Mouse (Mus musculus): ENCODE results near the gene Arhgef19.

- TF ChIP-seq GATA1 (IDR thresholded peaks at IDR 0.05; ENCODE audit: low read depth, low read length): no peak
- no peak for TF ChIP-seq ZKSCAN1 (IDR thresholded peaks at IDR 0.05; ENCODE audit: low read depth, low read length)
- TF ChIP-seq CTCF (IDR thresholded peaks at IDR 0.05 in 2 of 3, conservative IDR thresholded peaks at IDR 0.05 in 1 of 3; ENCODE audit: control insufficient read depth in 1 of 3, insufficient read depth in 1 of 3, low read depth in 2 of 3, low read length in 3 of 3, poor library complexity in 1 of 3, severe bottlenecking in 1 of 3): no peak
- no peak for TF ChIP-seq SIN3A (IDR thresholded peaks at IDR 0.05; ENCODE audit: low read length)
- TF ChIP-seq USF2 (IDR thresholded peaks at IDR 0.05; ENCODE audit: borderline replicate concordance in 1 of 2, insufficient read depth in 1 of 2, low read depth in 1 of 2, low read length in 2 of 2): no peak
- no peak for TF ChIP-seq NRF1 (IDR thresholded peaks at IDR 0.05; ENCODE audit: insufficient read depth, low read depth, low read length, poor library complexity, severe bottlenecking)
- TF ChIP-seq CHD2 (IDR thresholded peaks at IDR 0.05; ENCODE audit: low read length): no peak
- no peak for TF ChIP-seq EP300 (IDR thresholded peaks at IDR 0.05; ENCODE audit: low read depth in 1 of 2, low read length in 2 of 2)
- no peak for TF ChIP-seq POLR2AphosphoS5 (IDR thresholded peaks at IDR 0.05; ENCODE audit: borderline replicate concordance, low read depth, low read length)
- no peak for TF ChIP-seq MAFK (IDR thresholded peaks at IDR 0.05; ENCODE audit: borderline replicate concordance, low read depth, low read length)
Observed at GRCm38 (mm10) chr4:141301116-141301553, 61.8 kb downstream of the Arhgef19 start, which contains the start of gene Epha2.
